Mouse (Mus musculus) hindbrain, embryonic 16.5 days (tissue): ENCODE results near the gene Slc5a3. TPM values are rescaled to one million over a fixed set of nuclear protein-coding genes. Genes with fewer than 3 reads are reported as not detected.

Experiments
- ATAC-seq: fragments of 200-750 bp; cut with Nextera tagmentation; 2 replicates; pipeline ENCODE4 v1.8.0; 2017; ENCODE audit warnings: moderate TSS enrichment, moderate library complexity
- H3K27ac ChIP-seq: fragments of 300-500 bp; sonication (generic); 2 replicates; pipeline ENCODE4 v1.5.1; 2014; ENCODE audit warnings: low read depth, mild to moderate bottlenecking, control low read depth, low read length, moderate library complexity
- H3K27me3 ChIP-seq: fragments of 300-500 bp; sonication (generic); replicated peaks from 2 replicates; pipeline ENCODE4 v1.6.1; 2014; ENCODE audit warnings: low read length; ENCODE audit not compliant: control insufficient read depth, insufficient read depth
- H3K36me3 ChIP-seq: fragments of 300-500 bp; sonication (generic); 2 replicates; pipeline ENCODE4 v1.6.1; 2014; ENCODE audit warnings: mild to moderate bottlenecking, low read length, moderate library complexity, mixed read lengths; ENCODE audit not compliant: control insufficient read depth, insufficient read depth
- H3K4me1 ChIP-seq: fragments of 300-500 bp; sonication (generic); 2 replicates; pipeline ENCODE4 v1.6.1; 2014; ENCODE audit warnings: low read depth, low read length; ENCODE audit not compliant: control insufficient read depth, insufficient read depth
- H3K4me2 ChIP-seq: fragments of 300-500 bp; sonication (generic); 2 replicates; pipeline ENCODE4 v1.6.1; 2014; ENCODE audit warnings: mild to moderate bottlenecking, low read length, control low read depth, moderate library complexity
- H3K4me3 ChIP-seq: fragments of 300-500 bp; sonication (generic); 2 replicates; pipeline ENCODE4 v1.5.1; 2014; ENCODE audit warnings: mild to moderate bottlenecking, low read length, control low read depth, moderate library complexity
- H3K9ac ChIP-seq: fragments of 300-500 bp; sonication (generic); 2 replicates; pipeline ENCODE4 v1.6.1; 2014; ENCODE audit warnings: low read depth, mild to moderate bottlenecking, control low read depth, low read length, moderate library complexity
- H3K9me3 ChIP-seq: fragments of 300-500 bp; sonication (generic); 2 replicates; pipeline ENCODE4 v1.6.1; 2014; ENCODE audit warnings: mild to moderate bottlenecking, low read length, moderate library complexity; ENCODE audit not compliant: control insufficient read depth
- WGBS: fragments of 180-500 bp; shearing (Covaris S2); extraction: QIAGEN DNeasy Blood & Tissue Kit; methylation state at CpG from one replicate; pipeline ENCODE4 v1.1.7; 2014; 5-methylcytosine and 5-hydroxymethylcytosine counted together
- polyA plus RNA-seq: library from polyadenylated mRNA; unstranded; fragments of >200 nt; fragmentation: Nextera tagmentation; extraction: Ambion mirVana; gene quantifications from 2 replicates; pipeline ENCODE4 v1.2.1, GENCODE M21; 2015

The Slc5a3 gene
- polyA plus RNA-seq, 1 experiment from 2014 or later, result 14.4 TPM

GRCm38 (mm10) chr16:92036701-92037100 is 21.4 kb upstream of the Slc5a3 start:
- no peak overlapping the region for H3K9ac ChIP-seq
- ATAC-seq, result no peak
- no peak overlapping the region for H3K4me2 ChIP-seq
- H3K4me3 ChIP-seq, result no peak overlapping the region
- H3K36me3 ChIP-seq, result no peaks in the 10 kb centered on the region
- peaks cover 4% of the 10 kb centered on the region; the same call in 1 of the 2 replicates for H3K9me3 ChIP-seq
- no peak overlapping the region for H3K27ac ChIP-seq
- WGBS, result 42% methylated on average over 8 of the region's 8 CpGs
- H3K4me1 ChIP-seq, result no peaks in the 10 kb centered on the region
- no peaks in the 10 kb centered on the region for H3K27me3 ChIP-seq

- no peak overlapping the region for H3K9ac ChIP-seq
- WGBS, result 88% methylated on average over 21 of the region's 21 CpGs
- peaks cover 2% of the 10 kb centered on the region; the same call in 1 of the 2 replicates for H3K9me3 ChIP-seq
- H3K36me3 ChIP-seq, result no peaks in the 10 kb centered on the region
- H3K4me2 ChIP-seq, result no peak overlapping the region
- ATAC-seq, result no peak
- H3K27ac ChIP-seq, result no peak overlapping the region
- no peaks in the 10 kb centered on the region for H3K4me1 ChIP-seq
- H3K27me3 ChIP-seq, result no peaks in the 10 kb centered on the region
- no peak overlapping the region for H3K4me3 ChIP-seq
Measured at GRCm38 (mm10) chr16:92037891-92038607, 20.1 kb upstream of the Slc5a3 start.

GRCm38 (mm10) chr16:92039421-92039820 is 18.7 kb upstream of the Slc5a3 start:
- H3K4me3 ChIP-seq, result no peak overlapping the region
- H3K4me1 ChIP-seq, result no peaks in the 10 kb centered on the region
- no peak overlapping the region for H3K4me2 ChIP-seq
- peaks cover 2% of the 10 kb centered on the region; the same call in 1 of the 2 replicates for H3K9me3 ChIP-seq
- no peaks in the 10 kb centered on the region for H3K27me3 ChIP-seq
- no peaks in the 10 kb centered on the region for H3K36me3 ChIP-seq
- no peak overlapping the region for H3K9ac ChIP-seq
- ATAC-seq, result no peak
- 96% methylated on average over 6 of the region's 7 CpGs for WGBS
- no peak overlapping the region for H3K27ac ChIP-seq

- Histone ChIP-seq H3K27me3 (no peaks in the 10 kb centered on the region), H3K9ac (no peak overlapping the region), H3K9me3 (peaks cover 2% of the 10 kb centered on the region; the same call in 1 of the 2 replicates), H3K4me1 (no peaks in the 10 kb centered on the region), H3K4me2 (no peak overlapping the region), H3K36me3 (no peaks in the 10 kb centered on the region), H3K4me3 (no peak overlapping the region), H3K27ac (no peak overlapping the region)
- WGBS, result 97% methylated on average over 11 of the region's 11 CpGs
- no peak for ATAC-seq
Measured at GRCm38 (mm10) chr16:92039966-92040365, 18.2 kb upstream of the Slc5a3 start.

GRCm38 (mm10) chr16:92051777-92052310 is 6.3 kb upstream of the Slc5a3 start:
- Histone ChIP-seq H3K4me2 (no peak overlapping the region), H3K4me3 (no peak overlapping the region), H3K27ac (no peak overlapping the region), H3K36me3 (no peaks in the 10 kb centered on the region), H3K4me1 (0 out of 2 replicates have a peak, but pooled peaks cover 3% of the 10 kb centered on the region), H3K9ac (no peak overlapping the region), H3K27me3 (no peaks in the 10 kb centered on the region), H3K9me3 (no peaks in the 10 kb centered on the region)
- 86% methylated on average over 7 of the region's 7 CpGs for WGBS
- no peak for ATAC-seq

GRCm38 (mm10) chr16:92052569-92052968 is 5.6 kb upstream of the Slc5a3 start:
- Histone ChIP-seq H3K27me3 (no peaks in the 10 kb centered on the region), H3K4me1 (peaks cover 9% of the 10 kb centered on the region; the same call in 1 of the 2 replicates), H3K4me3 (no peak overlapping the region), H3K36me3 (no peaks in the 10 kb centered on the region), H3K4me2 (no peak overlapping the region), H3K9me3 (no peaks in the 10 kb centered on the region), H3K9ac (no peak overlapping the region), H3K27ac (no peak overlapping the region)
- WGBS, result 74% methylated on average over 10 of the region's 10 CpGs
- no peak for ATAC-seq

GRCm38 (mm10) chr16:92056711-92057110 is 1.4 kb upstream of the Slc5a3 start:
- 63% methylated on average over 2 of the region's 2 CpGs for WGBS
- Histone ChIP-seq H3K9ac (no peak overlapping the region), H3K9me3 (no peaks in the 10 kb centered on the region), H3K36me3 (no peaks in the 10 kb centered on the region), H3K4me1 (peaks cover 25% of the 10 kb centered on the region), H3K27ac (no peak overlapping the region), H3K4me2 (no peak overlapping the region), H3K4me3 (no peak overlapping the region), H3K27me3 (no peaks in the 10 kb centered on the region)
- no peak for ATAC-seq

GRCm38 (mm10) chr16:92057456-92057851 is 668 bp upstream of the Slc5a3 start:
- H3K4me2 ChIP-seq, result peak overlapping the region; percentile 89
- 4% methylated on average over 11 of the region's 11 CpGs for WGBS
- ATAC-seq, result peak; percentile 72

More at GRCm38 (mm10) chr16:92057456-92057851, 668 bp upstream of the Slc5a3 start:
- H3K4me3 ChIP-seq, result peak overlapping the region; percentile 98
- no peaks in the 10 kb centered on the region for H3K9me3 ChIP-seq
- peaks cover 3% of the 10 kb centered on the region for H3K36me3 ChIP-seq
- peak overlapping the region; percentile 95 for H3K27ac ChIP-seq
- no peaks in the 10 kb centered on the region for H3K27me3 ChIP-seq
- H3K4me1 ChIP-seq, result peaks cover 29% of the 10 kb centered on the region
- H3K9ac ChIP-seq, result peak overlapping the region; percentile 94
